Mouse (Mus musculus): ENCODE results near the gene Hemk1. TPM values are rescaled to one million over a fixed set of nuclear protein-coding genes. Genes with fewer than 3 reads are reported as not detected.

Gene Hemk1
- total and polyA plus RNA-seq, 3 experiments = 9.4 to 48.6 (median 29.6) TPM

- TF ChIP-seq CTCF (IDR thresholded peaks at IDR 0.05; ENCODE audit: low read depth, low read length) = no peak
- TF ChIP-seq GATA1 (IDR thresholded peaks at IDR 0.05; ENCODE audit: borderline replicate concordance, low read length) = no peak
- TF ChIP-seq TAL1 (conservative IDR thresholded peaks at IDR 0.05; ENCODE audit: low read depth, low read length) = no peak
- TF ChIP-seq POLR2AphosphoS5 (IDR thresholded peaks at IDR 0.05; ENCODE audit: insufficient replicate concordance, low read depth, low read length) = no peak
- no peak for TF ChIP-seq GATA2 (IDR thresholded peaks at IDR 0.05; ENCODE audit: borderline replicate concordance, low read depth, low read length)
- ATAC-seq (ENCODE audit: extremely low read depth, insufficient number of reproducible peaks, low FRiP score, poor library complexity, severe bottlenecking) (peak; percentile 70), DNase-seq (ENCODE audit: low spot score) (peak; percentile 99)
- H3K4me3 ChIP-seq (ENCODE audit: low read depth, low read length) = peak within 1 kb of the TSS; percentile 74
- H3K27me3 ChIP-seq (ENCODE audit: insufficient read depth, low read length) = peaks cover 26% of the 10 kb centered on the region
- H3K36me3 ChIP-seq (replicated peaks) = peaks cover 14% of the 10 kb centered on the region
- H3K9me3 ChIP-seq (replicated peaks) = no peaks in the 10 kb centered on the region
- H3K4me1 ChIP-seq (ENCODE audit: insufficient read depth, low read depth, low read length) = peaks cover 60% of the 10 kb centered on the region
Observed at GRCm38 (mm10) chr9:107340267-107340859, 2.2 kb upstream of the Hemk1 start, which contains the start of gene 6430571L13Rik. TSS of gene 6430571L13Rik (plus strand) at chr9:107340602.

- Histone ChIP-seq H3K27me3 (ENCODE audit: insufficient read depth, low read length) (no peaks in the 10 kb centered on the region), H3K4me1 (ENCODE audit: insufficient read depth, low read depth, low read length) (peaks cover 88% of the 10 kb centered on the region)
Observed at GRCm38 (mm10) chr9:107336386-107336785, 1.8 kb downstream of the Hemk1 start.

GRCm38 (mm10) chr9:107335909-107336308, 2.2 kb downstream of the Hemk1 start:
- DNase-seq (ENCODE audit: low spot score) = peak; percentile 37
- H3K4me3 ChIP-seq (ENCODE audit: low read depth, low read length) = no peak overlapping the region; the same call in 1 of the 2 replicates
- H3K9me3 ChIP-seq (replicated peaks) = no peaks in the 10 kb centered on the region
- peaks cover 88% of the 10 kb centered on the region for H3K4me1 ChIP-seq (ENCODE audit: insufficient read depth, low read depth, low read length)
- peaks cover 59% of the 10 kb centered on the region for H3K36me3 ChIP-seq (replicated peaks)
- H3K27me3 ChIP-seq (ENCODE audit: insufficient read depth, low read length) = no peaks in the 10 kb centered on the region
- no peak; the same call in 1 of the 2 replicates for ATAC-seq (ENCODE audit: extremely low read depth, insufficient number of reproducible peaks, low FRiP score, poor library complexity, severe bottlenecking)
- TF ChIP-seq POLR2AphosphoS5 (IDR thresholded peaks at IDR 0.05; ENCODE audit: insufficient replicate concordance, low read depth, low read length) = no peak
- TF ChIP-seq CTCF (IDR thresholded peaks at IDR 0.05; ENCODE audit: low read depth, low read length) = peak; percentile 94
- TF ChIP-seq GATA1 (IDR thresholded peaks at IDR 0.05; ENCODE audit: borderline replicate concordance, low read length) = no peak
- TF ChIP-seq GATA2 (IDR thresholded peaks at IDR 0.05; ENCODE audit: borderline replicate concordance, low read depth, low read length) = no peak

More at GRCm38 (mm10) chr9:107336386-107336785, 1.8 kb downstream of the Hemk1 start:
- DNase-seq (ENCODE audit: low spot score) = no peak
- Histone ChIP-seq H3K36me3 (replicated peaks) (peaks cover 54% of the 10 kb centered on the region), H3K4me3 (ENCODE audit: low read depth, low read length) (no peak overlapping the region; the same call in 1 of the 2 replicates), H3K9me3 (replicated peaks) (no peaks in the 10 kb centered on the region)
- no peak for ATAC-seq (ENCODE audit: extremely low read depth, insufficient number of reproducible peaks, low FRiP score, poor library complexity, severe bottlenecking)
- TF ChIP-seq GATA1 (IDR thresholded peaks at IDR 0.05; ENCODE audit: borderline replicate concordance, low read length) = no peak
- no peak for TF ChIP-seq POLR2AphosphoS5 (IDR thresholded peaks at IDR 0.05; ENCODE audit: insufficient replicate concordance, low read depth, low read length)
- no peak for TF ChIP-seq GATA2 (IDR thresholded peaks at IDR 0.05; ENCODE audit: borderline replicate concordance, low read depth, low read length)
- TF ChIP-seq TAL1 (conservative IDR thresholded peaks at IDR 0.05; ENCODE audit: low read depth, low read length) = no peak
- no peak for TF ChIP-seq CTCF (IDR thresholded peaks at IDR 0.05; ENCODE audit: low read depth, low read length)

GRCm38 (mm10) chr9:107335046-107335445, 3.1 kb downstream of the Hemk1 start:
- Histone ChIP-seq H3K4me3 (ENCODE audit: low read depth, low read length) (no peak overlapping the region; the same call in 1 of the 2 replicates), H3K27me3 (ENCODE audit: insufficient read depth, low read length) (no peaks in the 10 kb centered on the region), H3K36me3 (replicated peaks) (peaks cover 65% of the 10 kb centered on the region), H3K9me3 (replicated peaks) (no peaks in the 10 kb centered on the region), H3K4me1 (ENCODE audit: insufficient read depth, low read depth, low read length) (peaks cover 87% of the 10 kb centered on the region)
- DNase-seq (ENCODE audit: low spot score) (no peak), ATAC-seq (ENCODE audit: extremely low read depth, insufficient number of reproducible peaks, low FRiP score, poor library complexity, severe bottlenecking) (no peak)
- no peak for TF ChIP-seq GATA1 (IDR thresholded peaks at IDR 0.05; ENCODE audit: borderline replicate concordance, low read length)
- TF ChIP-seq POLR2AphosphoS5 (IDR thresholded peaks at IDR 0.05; ENCODE audit: insufficient replicate concordance, low read depth, low read length) = no peak
- TF ChIP-seq GATA2 (IDR thresholded peaks at IDR 0.05; ENCODE audit: borderline replicate concordance, low read depth, low read length) = no peak
- TF ChIP-seq TAL1 (conservative IDR thresholded peaks at IDR 0.05; ENCODE audit: low read depth, low read length) = no peak
- TF ChIP-seq CTCF (IDR thresholded peaks at IDR 0.05; ENCODE audit: low read depth, low read length) = no peak

GRCm38 (mm10) chr9:107334356-107334755, 3.8 kb downstream of the Hemk1 start:
- no peak for DNase-seq (ENCODE audit: low spot score)
- Histone ChIP-seq H3K4me3 (ENCODE audit: low read depth, low read length) (peak overlapping the region; percentile 59; the same call in 1 of the 2 replicates), H3K9me3 (replicated peaks) (no peaks in the 10 kb centered on the region), H3K36me3 (replicated peaks) (peaks cover 72% of the 10 kb centered on the region), H3K4me1 (ENCODE audit: insufficient read depth, low read depth, low read length) (peaks cover 84% of the 10 kb centered on the region), H3K27me3 (ENCODE audit: insufficient read depth, low read length) (no peaks in the 10 kb centered on the region)
- no peak for ATAC-seq (ENCODE audit: extremely low read depth, insufficient number of reproducible peaks, low FRiP score, poor library complexity, severe bottlenecking)
- TF ChIP-seq CTCF (IDR thresholded peaks at IDR 0.05; ENCODE audit: low read depth, low read length) (no peak), GATA2 (IDR thresholded peaks at IDR 0.05; ENCODE audit: borderline replicate concordance, low read depth, low read length) (no peak), POLR2AphosphoS5 (IDR thresholded peaks at IDR 0.05; ENCODE audit: insufficient replicate concordance, low read depth, low read length) (no peak), TAL1 (conservative IDR thresholded peaks at IDR 0.05; ENCODE audit: low read depth, low read length) (no peak), GATA1 (IDR thresholded peaks at IDR 0.05; ENCODE audit: borderline replicate concordance, low read length) (no peak)

GRCm38 (mm10) chr9:107333686-107334085, 4.5 kb downstream of the Hemk1 start:
- peaks cover 85% of the 10 kb centered on the region for H3K4me1 ChIP-seq (ENCODE audit: insufficient read depth, low read depth, low read length)
- H3K27me3 ChIP-seq (ENCODE audit: insufficient read depth, low read length) = no peaks in the 10 kb centered on the region
- TF ChIP-seq GATA1 (IDR thresholded peaks at IDR 0.05; ENCODE audit: borderline replicate concordance, low read length) (no peak), CTCF (IDR thresholded peaks at IDR 0.05; ENCODE audit: low read depth, low read length) (no peak), POLR2AphosphoS5 (IDR thresholded peaks at IDR 0.05; ENCODE audit: insufficient replicate concordance, low read depth, low read length) (no peak), TAL1 (conservative IDR thresholded peaks at IDR 0.05; ENCODE audit: low read depth, low read length) (no peak), GATA2 (IDR thresholded peaks at IDR 0.05; ENCODE audit: borderline replicate concordance, low read depth, low read length) (no peak)
- H3K36me3 ChIP-seq (replicated peaks) = peaks cover 78% of the 10 kb centered on the region
- no peak for DNase-seq (ENCODE audit: low spot score)
- H3K9me3 ChIP-seq (replicated peaks) = no peaks in the 10 kb centered on the region
- ATAC-seq (ENCODE audit: extremely low read depth, insufficient number of reproducible peaks, low FRiP score, poor library complexity, severe bottlenecking) = no peak
- H3K4me3 ChIP-seq (ENCODE audit: low read depth, low read length) = no peak overlapping the region; the same call in 1 of the 2 replicates
